Mouse (Mus musculus): Measurements from ENCODE around the gene Tgfbr3.
"Not testable (repeated sequence)": the region's sequence is repeated elsewhere in the genome, so short reads cannot be mapped to it uniquely, and the experiment has no call there.

Tgfbr3 gene

DNA sequence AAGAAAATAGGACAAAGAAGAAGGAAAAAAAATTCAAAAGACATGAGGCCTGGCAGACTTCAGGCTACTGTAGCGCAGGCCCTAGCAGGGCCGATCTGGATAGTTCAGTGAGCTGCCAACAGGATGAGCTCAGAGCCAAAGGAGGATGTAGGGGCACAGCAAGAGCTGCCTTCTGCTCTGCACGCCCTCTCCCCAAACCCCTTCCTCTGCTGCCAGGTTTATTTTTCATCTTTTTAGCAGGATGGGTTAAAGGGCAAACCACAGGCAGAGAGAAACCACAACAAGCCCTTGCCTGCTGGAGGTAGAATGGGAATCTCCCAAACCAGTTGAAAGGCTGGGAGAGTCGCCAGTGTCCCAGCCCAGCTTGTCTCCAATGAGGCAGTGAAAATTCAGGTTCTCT is 10.2 kb downstream of the Tgfbr3 start:
- no peak for DNase-seq

- no peak for DNase-seq
Observed at GRCm38 (mm10) chr5:107276186-107276585, 13.2 kb downstream of the Tgfbr3 start.

DNA sequence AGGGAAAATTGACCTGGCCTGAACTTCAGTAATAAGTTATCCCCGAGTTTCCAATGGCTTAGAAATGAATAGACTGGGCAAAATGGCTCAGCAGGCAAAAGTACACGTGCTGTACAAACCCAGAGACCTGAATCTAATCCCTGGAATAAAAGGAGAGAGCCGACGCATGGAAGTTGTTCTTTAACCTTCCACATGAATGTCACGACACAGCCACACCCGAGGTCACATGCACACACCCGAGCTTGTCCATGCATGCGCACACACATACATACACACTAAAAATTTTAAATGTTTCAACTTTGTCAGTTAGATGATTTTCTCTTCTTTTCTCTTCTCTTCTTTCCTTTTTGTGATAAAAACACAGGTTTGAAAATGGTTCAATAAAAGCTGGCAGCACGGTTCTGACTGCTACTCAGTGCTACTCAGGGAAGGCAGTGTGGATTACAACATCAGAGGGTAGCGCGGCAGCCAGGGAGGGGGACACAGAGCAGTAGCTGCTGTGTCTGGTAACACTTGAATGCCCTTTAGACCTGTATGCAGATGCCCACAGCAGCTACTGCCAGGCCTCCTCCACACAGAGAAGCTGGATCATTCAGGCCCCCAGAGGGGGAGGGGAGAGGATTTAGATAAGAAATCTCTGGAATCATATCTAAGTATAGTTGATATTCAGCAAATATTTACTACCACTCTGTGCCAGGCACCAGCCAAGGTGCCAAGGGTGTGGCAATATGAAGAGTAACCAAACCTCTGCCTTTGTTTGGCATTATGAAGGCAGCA is 17.0 kb downstream of the Tgfbr3 start:
- DNase-seq, result no peak

DNA sequence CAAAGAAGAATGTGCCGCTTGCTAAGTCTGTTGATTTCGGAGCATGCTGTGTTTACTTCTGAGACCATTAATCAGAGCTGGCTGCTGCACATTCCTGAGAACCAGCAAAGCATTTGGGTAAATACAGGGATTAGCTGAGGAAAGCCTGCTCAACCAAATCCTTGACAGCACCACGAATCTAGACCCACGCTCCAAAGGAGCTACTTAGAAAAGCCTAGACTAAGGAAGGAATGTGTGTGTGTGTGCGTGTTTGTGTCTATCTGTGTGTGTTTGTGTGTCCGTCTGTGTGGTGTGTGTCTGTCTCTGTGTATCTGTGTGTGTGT is 20.5 kb downstream of the Tgfbr3 start:
- DNase-seq, result no peak

DNA sequence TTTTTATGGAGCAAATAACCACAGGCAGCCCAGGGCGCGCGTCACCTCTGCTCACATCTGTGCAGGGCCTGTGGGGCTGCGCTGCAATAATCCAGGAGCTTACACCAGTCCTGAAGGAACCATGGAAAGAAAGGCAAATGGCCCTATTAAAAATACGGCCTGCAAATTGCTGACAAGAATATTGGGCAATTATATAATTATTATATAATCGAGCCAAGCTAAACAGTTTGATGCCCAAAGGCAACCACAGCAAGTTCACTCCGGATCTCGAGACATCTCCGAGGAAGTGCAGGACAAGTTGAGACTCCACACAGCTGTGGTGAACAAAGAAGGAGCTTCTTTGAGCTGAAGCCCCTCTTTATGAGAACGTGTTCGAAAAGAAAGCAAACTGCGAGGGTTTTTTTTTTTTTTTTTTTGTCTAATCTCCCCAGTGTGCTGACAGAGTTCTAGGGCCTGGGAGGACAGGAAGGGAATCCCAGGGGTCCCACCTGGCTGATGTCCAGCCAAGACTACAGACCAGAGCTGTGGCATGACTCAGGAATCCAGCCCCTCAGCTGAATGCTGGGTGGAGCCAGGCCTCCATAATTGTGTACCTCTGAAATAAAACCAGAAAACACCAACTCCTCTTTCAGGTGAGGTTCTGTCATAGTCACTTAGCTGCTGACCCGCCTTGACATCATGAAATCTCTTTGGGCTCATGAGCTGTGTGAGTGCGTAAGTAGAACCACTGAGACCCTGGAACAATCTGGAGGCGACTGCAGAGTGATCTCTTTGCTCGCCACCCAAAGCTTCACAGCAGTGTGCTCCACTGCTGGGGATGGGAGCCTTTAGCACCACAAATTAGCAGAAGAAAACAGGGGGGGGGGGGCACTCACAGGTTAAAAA is 21.1 kb downstream of the Tgfbr3 start:
- DNase-seq, result no peak

GRCm38 (mm10) chr5:107266566-107266965 is 22.9 kb downstream of the Tgfbr3 start:
- DNase-seq, result no peak

DNA sequence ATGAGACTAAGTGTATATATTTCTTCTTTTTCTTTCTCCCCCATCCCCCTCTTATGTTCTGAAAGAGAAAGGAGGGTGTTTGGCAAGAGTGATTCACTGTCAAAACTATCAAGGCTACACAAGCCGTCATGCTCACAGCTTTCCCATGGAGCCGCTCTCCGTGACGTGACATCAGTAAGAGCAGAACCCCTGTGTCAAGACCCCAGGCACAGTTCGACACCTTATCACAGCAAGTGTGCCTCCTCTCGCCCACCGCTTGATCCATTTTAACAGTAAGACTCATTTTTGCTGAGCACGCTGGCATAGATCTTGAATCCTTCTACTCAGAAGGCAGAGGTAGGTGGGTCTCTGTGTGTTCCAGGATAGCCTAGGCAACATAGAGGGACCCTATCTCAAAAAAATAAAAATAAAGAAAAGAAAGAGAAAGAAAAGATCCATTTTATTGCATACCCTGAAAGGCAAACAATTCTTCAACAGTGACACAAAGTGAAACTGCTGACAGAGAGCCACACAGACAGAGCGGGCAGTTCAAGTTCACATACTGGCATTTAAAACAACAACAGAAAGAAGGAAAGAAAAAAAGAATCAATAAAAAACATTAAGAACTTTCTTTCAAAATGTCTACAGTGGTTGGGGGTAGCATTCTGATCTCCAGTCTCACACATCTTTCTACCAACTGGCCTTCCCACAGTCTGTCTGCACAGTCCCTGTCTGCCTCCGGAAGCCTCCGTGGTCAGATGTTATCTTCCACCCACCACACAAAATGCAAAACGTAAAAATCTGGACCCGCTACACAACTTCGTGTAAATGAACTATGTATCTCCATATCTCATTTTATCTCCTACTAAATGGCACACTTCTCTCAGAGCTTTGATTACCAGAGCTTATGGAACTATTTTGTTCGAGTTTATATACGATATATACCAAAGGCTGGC is 24.7 kb downstream of the Tgfbr3 start:
- no peak for DNase-seq

DNA sequence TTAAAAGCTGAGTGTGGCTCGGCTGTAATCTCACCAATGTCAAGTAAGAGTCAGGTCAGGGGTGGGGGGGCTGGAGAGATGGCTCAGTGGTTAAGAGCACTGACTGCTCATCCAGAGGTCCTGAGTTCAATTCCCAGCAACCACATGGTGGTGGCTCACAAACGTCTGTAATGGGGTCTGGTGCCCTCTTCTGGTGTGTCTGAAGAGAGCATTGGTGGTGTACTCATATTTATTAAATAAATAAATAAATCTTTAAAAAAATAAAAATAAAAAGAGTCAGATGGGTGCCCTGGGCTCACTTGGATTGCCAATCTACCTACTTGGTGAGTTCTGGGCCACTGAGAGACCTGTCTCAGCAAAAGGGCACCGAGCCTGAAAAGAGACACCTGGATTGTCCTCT is 25.6 kb downstream of the Tgfbr3 start:
- DNase-seq, result no peak

- no peak for DNase-seq
Observed at GRCm38 (mm10) chr5:107261930-107262329, 27.5 kb downstream of the Tgfbr3 start.

DNA sequence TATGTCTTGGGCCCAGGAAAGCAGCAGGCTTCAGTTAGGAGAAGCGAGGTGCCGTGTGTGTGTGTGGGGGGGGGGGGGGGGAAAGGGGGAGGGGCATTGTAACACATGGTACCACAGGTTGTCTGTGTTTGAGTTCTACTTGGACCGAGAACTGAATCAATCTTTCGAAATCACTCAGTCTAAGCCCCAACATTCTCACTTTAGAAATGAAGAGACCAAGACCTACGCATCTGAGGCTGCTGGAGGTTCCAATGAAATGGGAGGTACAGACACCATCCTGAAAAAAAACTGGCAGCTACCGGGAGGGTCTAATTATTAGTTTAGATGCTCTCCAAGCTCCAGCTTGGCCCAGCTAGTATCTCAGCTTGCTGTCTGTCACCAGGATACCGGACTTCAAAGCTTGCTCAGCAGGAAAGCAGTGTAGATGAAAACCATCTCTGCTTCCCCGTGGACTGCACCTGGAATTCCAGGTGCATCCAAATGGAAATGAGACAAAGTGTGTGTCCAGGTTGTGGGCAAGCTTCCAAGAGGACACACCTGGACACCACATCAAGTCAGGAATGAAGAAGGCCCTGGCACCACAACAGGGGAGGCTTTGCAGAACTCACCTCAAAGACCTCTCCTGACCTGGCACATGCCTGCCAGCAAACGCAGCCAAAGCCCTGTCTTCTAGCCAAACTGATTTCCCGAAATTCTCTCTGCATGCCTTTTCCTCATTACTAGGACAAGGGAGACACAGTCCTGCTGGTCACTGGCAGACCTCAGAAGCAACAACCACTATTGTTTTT is 28.5 kb downstream of the Tgfbr3 start:
- DNase-seq, result no peak

GRCm38 (mm10) chr5:107259487-107260040 is 29.9 kb downstream of the Tgfbr3 start:
- DNase-seq, result no peak

GRCm38 (mm10) chr5:107253395-107253794 is 36.0 kb downstream of the Tgfbr3 start:
- DNase-seq, result no peak

DNA sequence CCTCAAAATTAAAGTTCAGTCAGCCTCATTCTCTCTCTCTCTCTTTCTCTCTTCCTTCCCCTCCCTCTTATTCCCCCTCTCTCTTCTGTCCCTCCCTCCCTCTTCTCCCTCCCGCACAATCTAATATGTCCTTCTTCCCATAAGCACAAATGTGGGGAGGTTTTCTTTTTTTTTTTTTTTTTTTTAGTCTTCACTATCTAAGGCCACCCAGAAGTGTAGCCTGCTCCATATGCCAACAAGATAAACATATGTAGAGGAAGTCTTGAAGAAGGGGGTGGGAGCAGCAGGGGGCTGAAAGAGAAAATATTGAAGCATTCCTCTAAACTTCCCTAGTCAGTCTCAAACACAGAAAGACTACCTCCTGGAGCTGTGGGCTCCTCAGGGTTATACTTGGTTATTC is 37.0 kb downstream of the Tgfbr3 start:
- DNase-seq, result no peak

- DNase-seq, result peak; percentile 50
Observed at GRCm38 (mm10) chr5:107251751-107252305, 37.6 kb downstream of the Tgfbr3 start.

- DNase-seq, result no peak
Observed at GRCm38 (mm10) chr5:107250548-107251272, 38.7 kb downstream of the Tgfbr3 start.

DNA sequence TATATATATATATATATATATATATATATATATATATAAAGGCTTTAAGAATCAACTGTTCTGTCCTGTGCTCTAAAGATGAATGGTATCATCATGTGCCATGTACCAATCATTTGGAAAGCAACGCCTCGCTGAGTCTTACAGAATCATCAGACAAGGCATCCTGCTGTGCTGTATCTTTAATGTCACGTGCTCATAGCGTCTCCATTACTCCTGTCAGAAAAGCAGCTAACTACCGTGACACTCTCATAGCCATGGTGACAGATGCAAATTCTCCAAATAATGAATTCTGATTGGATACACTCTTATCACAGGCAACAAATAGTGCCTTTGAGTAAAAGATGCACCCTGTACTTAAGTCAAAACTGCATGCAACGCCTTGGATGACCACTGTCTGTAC is 40.7 kb downstream of the Tgfbr3 start:
- no peak for DNase-seq

GRCm38 (mm10) chr5:107248302-107248701 is 41.1 kb downstream of the Tgfbr3 start:
- not testable (repeated sequence) for DNase-seq

DNA sequence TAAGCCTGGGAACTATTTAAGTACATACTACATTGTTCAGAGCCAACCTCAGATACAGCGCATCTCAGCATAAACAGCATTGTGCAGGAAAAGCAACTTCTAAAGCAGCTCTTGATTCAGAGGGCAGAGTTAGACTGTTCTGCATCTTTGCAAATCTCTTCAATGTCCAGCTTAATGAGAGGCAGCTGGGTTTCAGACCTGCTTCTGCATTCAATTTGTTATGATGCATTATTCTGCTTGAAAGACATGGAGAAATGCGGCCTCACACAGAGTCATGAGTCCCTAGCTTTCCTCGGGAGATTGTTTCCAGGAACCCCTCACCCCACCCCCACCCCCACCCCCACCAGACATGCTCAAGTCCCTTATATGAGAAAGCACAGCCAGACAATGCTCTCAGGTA is 41.6 kb downstream of the Tgfbr3 start:
- DNase-seq, result no peak

GRCm38 (mm10) chr5:107243445-107243844 is 46.0 kb downstream of the Tgfbr3 start:
- DNase-seq, result no peak

- DNase-seq, result no peak
Observed at GRCm38 (mm10) chr5:107242993-107243392, 46.4 kb downstream of the Tgfbr3 start.

DNA sequence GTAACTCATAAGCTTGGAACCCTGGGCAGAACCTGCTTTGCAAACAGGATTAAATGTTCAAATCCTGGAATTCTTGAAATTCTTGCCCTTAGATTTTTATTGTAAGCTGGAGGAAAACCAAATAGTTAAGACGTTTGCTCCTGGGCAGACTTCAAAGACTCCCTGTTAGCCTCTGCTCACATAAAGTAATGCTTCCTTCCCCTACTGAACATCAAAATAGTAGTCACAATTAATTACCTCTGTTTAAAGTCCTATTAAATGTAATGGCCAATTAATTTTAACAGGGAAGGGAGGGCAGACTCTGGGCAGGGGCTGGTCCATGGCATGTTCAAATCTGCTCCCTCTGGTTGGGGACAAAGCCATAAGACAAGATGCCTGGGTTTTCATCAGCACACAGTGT is 49.2 kb downstream of the Tgfbr3 start:
- DNase-seq, result no peak

All from layer of hippocampus, adult 9-11 months (tissue).